Mouse (Mus musculus): ENCODE data around the gene Hist2h2aa1. TPM values are rescaled to one million over a fixed set of nuclear protein-coding genes. Genes with fewer than 3 reads are reported as not detected.

Hist2h2aa1 gene
- polyA plus RNA-seq, 1 experiment from 2014 or later = 22.0 TPM

- H3K9ac ChIP-seq (ENCODE audit: low read depth, low read length) = no peak overlapping the region
- no peak overlapping the region for H3K4me2 ChIP-seq (ENCODE audit: low read depth, low read length)
- no peaks in the 10 kb centered on the region for H3K27me3 ChIP-seq (replicated peaks; ENCODE audit: control insufficient read depth, insufficient read depth, low read length)
- 67% methylated on average over 5 of the region's 5 CpGs for WGBS
- ATAC-seq (ENCODE audit: low read depth) = no peak
- no peaks in the 10 kb centered on the region for H3K4me1 ChIP-seq (ENCODE audit: control insufficient read depth, insufficient read depth, low read length)
- no peak for DNase-seq (ENCODE audit: low spot score)
- H3K27ac ChIP-seq (replicated peaks; ENCODE audit: low read depth, low read length) = no peak overlapping the region
- H3K4me3 ChIP-seq (ENCODE audit: low read depth, low read length) = no peak overlapping the region
- H3K36me3 ChIP-seq (ENCODE audit: control insufficient read depth, insufficient read depth, low read length) = no peaks in the 10 kb centered on the region
- no peaks in the 10 kb centered on the region for H3K9me3 ChIP-seq (ENCODE audit: control insufficient read depth, low read length)
These were observed 10.8 kb downstream of the Hist2h2aa1 start for GRCm38 (mm10) chr3:96255926-96256593.

GRCm38 (mm10) chr3:96257190-96257589, 11.9 kb downstream of the Hist2h2aa1 start:
- Histone ChIP-seq H3K4me1 (ENCODE audit: control insufficient read depth, insufficient read depth, low read length) (peaks cover 3% of the 10 kb centered on the region; the same call in 1 of the 2 replicates), H3K9me3 (ENCODE audit: control insufficient read depth, low read length) (no peaks in the 10 kb centered on the region), H3K27me3 (replicated peaks; ENCODE audit: control insufficient read depth, insufficient read depth, low read length) (no peaks in the 10 kb centered on the region), H3K9ac (ENCODE audit: low read depth, low read length) (no peak overlapping the region), H3K36me3 (ENCODE audit: control insufficient read depth, insufficient read depth, low read length) (no peaks in the 10 kb centered on the region), H3K4me2 (ENCODE audit: low read depth, low read length) (no peak overlapping the region), H3K4me3 (ENCODE audit: low read depth, low read length) (no peak overlapping the region), H3K27ac (replicated peaks; ENCODE audit: low read depth, low read length) (no peak overlapping the region)
- ATAC-seq (ENCODE audit: low read depth) = no peak
- no peak for DNase-seq (ENCODE audit: low spot score)
- 61% methylated on average over 3 of the region's 3 CpGs for WGBS

GRCm38 (mm10) chr3:96260220-96260619, 14.9 kb downstream of the Hist2h2aa1 start:
- no peak overlapping the region for H3K4me3 ChIP-seq (ENCODE audit: low read depth, low read length)
- H3K27ac ChIP-seq (replicated peaks; ENCODE audit: low read depth, low read length) = no peak overlapping the region
- no peak overlapping the region for H3K4me2 ChIP-seq (ENCODE audit: low read depth, low read length)
- peaks cover 15% of the 10 kb centered on the region for H3K4me1 ChIP-seq (ENCODE audit: control insufficient read depth, insufficient read depth, low read length)
- no peaks in the 10 kb centered on the region for H3K27me3 ChIP-seq (replicated peaks; ENCODE audit: control insufficient read depth, insufficient read depth, low read length)
- H3K9me3 ChIP-seq (ENCODE audit: control insufficient read depth, low read length) = no peaks in the 10 kb centered on the region
- DNase-seq (ENCODE audit: low spot score) = no peak
- WGBS = 92% methylated on average over 5 of the region's 5 CpGs
- H3K36me3 ChIP-seq (ENCODE audit: control insufficient read depth, insufficient read depth, low read length) = no peaks in the 10 kb centered on the region
- no peak overlapping the region for H3K9ac ChIP-seq (ENCODE audit: low read depth, low read length)
- no peak for ATAC-seq (ENCODE audit: low read depth)

- peak overlapping the region; percentile 83; the same call in 1 of the 2 replicates for H3K9ac ChIP-seq (ENCODE audit: low read depth, low read length)
- peaks cover 15% of the 10 kb centered on the region for H3K4me1 ChIP-seq (ENCODE audit: control insufficient read depth, insufficient read depth, low read length)
- peak overlapping the region; percentile 99 for H3K27ac ChIP-seq (replicated peaks; ENCODE audit: low read depth, low read length)
- no peak for ATAC-seq (ENCODE audit: low read depth)
- H3K36me3 ChIP-seq (ENCODE audit: control insufficient read depth, insufficient read depth, low read length) = no peaks in the 10 kb centered on the region
- no peaks in the 10 kb centered on the region for H3K9me3 ChIP-seq (ENCODE audit: control insufficient read depth, low read length)
- WGBS = 53% methylated on average over 3 of the region's 3 CpGs
- peak overlapping the region; percentile 76 for H3K4me2 ChIP-seq (ENCODE audit: low read depth, low read length)
- peak overlapping the region; percentile 59 for H3K4me3 ChIP-seq (ENCODE audit: low read depth, low read length)
- H3K27me3 ChIP-seq (replicated peaks; ENCODE audit: control insufficient read depth, insufficient read depth, low read length) = no peaks in the 10 kb centered on the region
- no peak for DNase-seq (ENCODE audit: low spot score)
These were observed 16.3 kb downstream of the Hist2h2aa1 start for GRCm38 (mm10) chr3:96261623-96262022.

GRCm38 (mm10) chr3:96262216-96262875, 17.0 kb downstream of the Hist2h2aa1 start:
- peak overlapping the region; percentile 83 for H3K9ac ChIP-seq (ENCODE audit: low read depth, low read length)
- H3K4me3 ChIP-seq (ENCODE audit: low read depth, low read length) = peak overlapping the region; percentile 59
- WGBS = under 1% methylated on average over 19 of the region's 19 CpGs
- peak overlapping the region; percentile 76 for H3K4me2 ChIP-seq (ENCODE audit: low read depth, low read length)
- ATAC-seq (ENCODE audit: low read depth) (peak; percentile 85), DNase-seq (ENCODE audit: low spot score) (peak; percentile 95)
- H3K27me3 ChIP-seq (replicated peaks; ENCODE audit: control insufficient read depth, insufficient read depth, low read length) = no peaks in the 10 kb centered on the region
- H3K27ac ChIP-seq (replicated peaks; ENCODE audit: low read depth, low read length) = peak overlapping the region; percentile 99
- H3K36me3 ChIP-seq (ENCODE audit: control insufficient read depth, insufficient read depth, low read length) = no peaks in the 10 kb centered on the region
- H3K4me1 ChIP-seq (ENCODE audit: control insufficient read depth, insufficient read depth, low read length) = peaks cover 15% of the 10 kb centered on the region
- no peaks in the 10 kb centered on the region for H3K9me3 ChIP-seq (ENCODE audit: control insufficient read depth, low read length)

GRCm38 (mm10) chr3:96262979-96263550, 17.8 kb downstream of the Hist2h2aa1 start, which contains the start of gene Hist2h4:
TSS of gene Hist2h4 (minus strand) at chr3:96263311.
- Histone ChIP-seq H3K4me1 (ENCODE audit: control insufficient read depth, insufficient read depth, low read length) (peaks cover 17% of the 10 kb centered on the region), H3K27ac (replicated peaks; ENCODE audit: low read depth, low read length) (peak within 1 kb of the TSS; percentile 99), H3K4me2 (ENCODE audit: low read depth, low read length) (peak within 1 kb of the TSS; percentile 76), H3K36me3 (ENCODE audit: control insufficient read depth, insufficient read depth, low read length) (no peaks in the 10 kb centered on the region), H3K9ac (ENCODE audit: low read depth, low read length) (peak within 1 kb of the TSS; percentile 83), H3K27me3 (replicated peaks; ENCODE audit: control insufficient read depth, insufficient read depth, low read length) (no peaks in the 10 kb centered on the region), H3K4me3 (ENCODE audit: low read depth, low read length) (peak within 1 kb of the TSS; percentile 59), H3K9me3 (ENCODE audit: control insufficient read depth, low read length) (no peaks in the 10 kb centered on the region)
- DNase-seq (ENCODE audit: low spot score) (peak; percentile 98), ATAC-seq (ENCODE audit: low read depth) (peak; percentile 90)
- under 1% methylated on average over 31 of the region's 40 CpGs for WGBS

- Histone ChIP-seq H3K4me2 (ENCODE audit: low read depth, low read length) (peak overlapping the region; percentile 76), H3K9me3 (ENCODE audit: control insufficient read depth, low read length) (no peaks in the 10 kb centered on the region), H3K4me3 (ENCODE audit: low read depth, low read length) (peak overlapping the region; percentile 59), H3K4me1 (ENCODE audit: control insufficient read depth, insufficient read depth, low read length) (peaks cover 18% of the 10 kb centered on the region), H3K27ac (replicated peaks; ENCODE audit: low read depth, low read length) (peak overlapping the region; percentile 99), H3K36me3 (ENCODE audit: control insufficient read depth, insufficient read depth, low read length) (no peaks in the 10 kb centered on the region), H3K27me3 (replicated peaks; ENCODE audit: control insufficient read depth, insufficient read depth, low read length) (no peaks in the 10 kb centered on the region), H3K9ac (ENCODE audit: low read depth, low read length) (peak overlapping the region; percentile 75)
- peak; percentile 74 for DNase-seq (ENCODE audit: low spot score)
- 6% methylated on average over 27 of the region's 27 CpGs for WGBS
- ATAC-seq (ENCODE audit: low read depth) = peak; percentile 16; the same call in 1 of the 2 replicates
These were observed 18.5 kb downstream of the Hist2h2aa1 start for GRCm38 (mm10) chr3:96263558-96264403.

- Histone ChIP-seq H3K27ac (replicated peaks; ENCODE audit: low read depth, low read length) (peak overlapping the region; percentile 99), H3K4me1 (ENCODE audit: control insufficient read depth, insufficient read depth, low read length) (peaks cover 18% of the 10 kb centered on the region), H3K4me2 (ENCODE audit: low read depth, low read length) (peak overlapping the region; percentile 76), H3K9me3 (ENCODE audit: control insufficient read depth, low read length) (no peaks in the 10 kb centered on the region), H3K4me3 (ENCODE audit: low read depth, low read length) (peak overlapping the region; percentile 59; the same call in 1 of the 2 replicates), H3K36me3 (ENCODE audit: control insufficient read depth, insufficient read depth, low read length) (no peaks in the 10 kb centered on the region), H3K9ac (ENCODE audit: low read depth, low read length) (peak overlapping the region; percentile 75), H3K27me3 (replicated peaks; ENCODE audit: control insufficient read depth, insufficient read depth, low read length) (no peaks in the 10 kb centered on the region)
- ATAC-seq (ENCODE audit: low read depth) (no peak), DNase-seq (ENCODE audit: low spot score) (no peak)
- 72% methylated on average over 7 of the region's 7 CpGs for WGBS
These were observed 19.2 kb downstream of the Hist2h2aa1 start for GRCm38 (mm10) chr3:96264404-96264949.
